Mouse (Mus musculus): Measurements from ENCODE around the gene Sms. TPM values are rescaled to one million over a fixed set of nuclear protein-coding genes. Genes with fewer than 3 reads are reported as not detected.

The Sms gene
- 10 to 100 TPM; 39.0 to 87.5 TPM for total RNA-seq (2021)
- long read RNA-seq, experiment 1, transcript Sms-201 (11 exons, 3,717 nt), result major isoform, 28 of 36 reads
- long read RNA-seq, experiment 1, partial matches to known transcripts, result 4 of 36 reads
- long read RNA-seq, experiment 1, other reads (novel, unspliced or antisense), result 4 of 36 reads
- long read RNA-seq, experiment 2, transcript Sms-201 (11 exons, 3,717 nt), result major isoform, 64 of 75 reads
- long read RNA-seq, experiment 2, partial matches to known transcripts, result 4 of 75 reads
- long read RNA-seq, experiment 2, other reads (novel, unspliced or antisense), result 7 of 75 reads

- TF ChIP-seq CTCF (IDR thresholded peaks at IDR 0.05), result no peak
- intact Hi-C loops (cut with DNase I), result no loop called here
- Histone ChIP-seq H3K27ac (peak within 1 kb of the TSS; percentile 73), H3K4me3 (peak within 1 kb of the TSS; percentile 83)
- DNase-seq, result peak; percentile 81
These were observed at the start of gene Sms for GRCm38 (mm10) chrX:157491944-157492726. Sms (minus strand) TSS chrX:157492287.

DNA sequence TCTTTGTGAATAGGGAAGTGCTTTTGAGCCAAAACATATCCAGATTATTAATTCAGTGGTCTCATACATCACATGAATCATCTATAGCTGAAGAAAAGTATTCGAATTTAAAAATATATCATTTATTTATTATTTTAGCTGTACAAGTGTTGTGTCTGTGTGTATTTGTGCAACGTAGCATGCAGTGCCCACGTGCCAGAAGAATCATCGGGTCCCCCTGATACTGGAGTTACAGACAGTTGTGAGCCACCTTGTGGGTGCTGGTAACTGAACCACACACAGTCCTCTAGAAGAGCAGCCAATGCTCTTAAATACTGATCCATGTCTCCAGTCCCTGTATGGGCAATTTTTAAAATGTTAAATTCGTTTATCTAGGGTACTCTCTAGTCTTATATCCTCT is 14.3 kb upstream of the Sms start:
- no peak for TF ChIP-seq CTCF (IDR thresholded peaks at IDR 0.05)
- no peak for DNase-seq
- intact Hi-C loops (cut with DNase I), result no loop called here
- no peak overlapping the region for H3K27ac ChIP-seq
- no peak overlapping the region for H3K4me3 ChIP-seq

GRCm38 (mm10) chrX:157504506-157504905 is 12.4 kb upstream of the Sms start:
- peak overlapping the region; percentile 62 for H3K27ac ChIP-seq
- intact Hi-C loops (cut with DNase I), result no loop called here
- no peak overlapping the region for H3K4me3 ChIP-seq
- TF ChIP-seq CTCF (IDR thresholded peaks at IDR 0.05), result no peak
- peak; percentile 44 for DNase-seq

GRCm38 (mm10) chrX:157501871-157502270 is 9.8 kb upstream of the Sms start:
- TF ChIP-seq CTCF (IDR thresholded peaks at IDR 0.05), result no peak
- Histone ChIP-seq H3K27ac (no peak overlapping the region), H3K4me3 (no peak overlapping the region)
- intact Hi-C loops (cut with DNase I), result no loop called here
- no peak for DNase-seq

DNA sequence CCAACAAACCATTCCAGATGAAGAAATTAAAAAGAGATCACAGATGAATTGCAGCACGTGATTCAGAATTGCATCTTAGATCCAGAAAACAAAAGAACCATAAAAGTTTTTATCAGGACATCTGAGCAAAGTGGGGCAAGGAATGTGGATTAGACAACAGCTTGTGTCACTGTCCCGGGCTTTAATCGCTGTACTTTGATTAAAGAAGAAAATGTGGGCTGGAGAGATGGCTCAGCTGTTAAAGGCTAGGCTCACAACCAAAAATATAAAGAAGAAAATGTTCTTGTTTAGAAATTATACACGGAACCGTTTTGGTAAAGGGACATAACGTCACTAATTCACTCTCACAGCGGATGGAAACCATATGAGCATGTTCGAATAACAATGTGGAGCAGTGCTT is 7.9 kb upstream of the Sms start:
- Histone ChIP-seq H3K4me3 (no peak overlapping the region), H3K27ac (no peak overlapping the region)
- no peak for TF ChIP-seq CTCF (IDR thresholded peaks at IDR 0.05)
- DNase-seq, result no peak
- intact Hi-C loops (cut with DNase I), result no loop called here

- Histone ChIP-seq H3K27ac (no peak overlapping the region), H3K4me3 (no peak overlapping the region)
- no peak for TF ChIP-seq CTCF (IDR thresholded peaks at IDR 0.05)
- intact Hi-C loops (cut with DNase I), result no loop called here
- DNase-seq, result no peak
These were observed 1.1 kb upstream of the Sms start for GRCm38 (mm10) chrX:157493159-157493558.

DNA sequence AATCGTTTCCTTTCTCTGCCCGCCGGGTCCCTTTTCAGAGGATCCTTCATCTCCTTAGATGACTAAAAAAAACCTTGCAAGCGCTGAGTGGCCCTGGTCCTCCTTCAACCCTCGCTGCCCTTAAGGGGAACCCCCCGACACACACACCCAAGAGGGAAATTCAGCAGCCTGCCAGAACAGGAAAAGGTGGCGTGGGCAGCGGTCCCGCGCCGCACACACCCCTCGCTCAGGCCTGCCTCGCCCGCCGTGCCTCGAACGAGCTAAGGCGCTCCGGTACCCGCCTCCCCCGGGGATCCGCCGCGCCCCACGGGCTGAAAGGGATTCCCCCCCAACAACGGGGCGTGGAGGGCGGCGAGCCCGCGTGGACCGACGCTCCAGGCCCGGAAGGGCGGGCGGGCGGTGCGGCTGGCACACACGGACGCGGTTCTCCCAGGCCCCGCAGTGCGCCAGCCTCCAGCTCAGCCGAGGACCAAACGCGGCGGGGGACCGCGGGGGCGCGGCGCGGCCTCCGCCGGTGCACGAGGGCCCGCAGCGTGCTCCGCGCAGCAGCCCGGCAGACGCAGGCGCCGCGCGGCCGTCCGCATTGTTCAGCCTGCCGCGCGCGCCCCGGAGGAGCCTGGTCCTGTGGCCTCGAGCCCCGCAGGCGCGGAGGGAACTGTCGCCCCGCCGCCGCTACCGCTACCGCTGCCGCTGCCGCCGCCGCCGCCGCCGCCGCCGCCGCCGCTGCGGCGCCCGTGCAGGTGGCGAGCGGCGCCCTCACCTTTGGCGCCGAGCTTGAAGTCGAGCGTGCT is 747 bp downstream of the Sms start:
- DNase-seq, result peak; percentile 67
- intact Hi-C loops (cut with DNase I), result no loop called here
- TF ChIP-seq CTCF (IDR thresholded peaks at IDR 0.05), result no peak
- Histone ChIP-seq H3K27ac (peak overlapping the region; percentile 73), H3K4me3 (peak overlapping the region; percentile 83)

- no peak for DNase-seq
- no peak for TF ChIP-seq CTCF (IDR thresholded peaks at IDR 0.05)
- Histone ChIP-seq H3K27ac (peak overlapping the region; percentile 73; the same call in 1 of the 2 replicates), H3K4me3 (peak overlapping the region; percentile 83)
- intact Hi-C loops (cut with DNase I), result no loop called here
These were observed 1.3 kb downstream of the Sms start for GRCm38 (mm10) chrX:157490769-157491144.

- intact Hi-C loops (cut with DNase I), result loop anchor here (5.0 to 10.0 kb wide), 3 partner anchors 107 to 1435 kb away; partner anchors contain the start of gene Mbtps2
- Histone ChIP-seq H3K4me3 (peak overlapping the region; percentile 83), H3K27ac (peak overlapping the region; percentile 24; the same call in 1 of the 2 replicates)
- DNase-seq, result no peak
- no peak for TF ChIP-seq CTCF (IDR thresholded peaks at IDR 0.05)
These were observed 2.0 kb downstream of the Sms start for GRCm38 (mm10) chrX:157489871-157490721.

GRCm38 (mm10) chrX:157488831-157489230 is 3.3 kb downstream of the Sms start:
- no peak for DNase-seq
- Histone ChIP-seq H3K27ac (no peak overlapping the region), H3K4me3 (no peak overlapping the region)
- no peak for TF ChIP-seq CTCF (IDR thresholded peaks at IDR 0.05)
- intact Hi-C loops (cut with DNase I), result loop anchor here (5.0 to 10.0 kb wide), 3 partner anchors 108 to 1436 kb away; partner anchors contain the start of gene Mbtps2

DNA sequence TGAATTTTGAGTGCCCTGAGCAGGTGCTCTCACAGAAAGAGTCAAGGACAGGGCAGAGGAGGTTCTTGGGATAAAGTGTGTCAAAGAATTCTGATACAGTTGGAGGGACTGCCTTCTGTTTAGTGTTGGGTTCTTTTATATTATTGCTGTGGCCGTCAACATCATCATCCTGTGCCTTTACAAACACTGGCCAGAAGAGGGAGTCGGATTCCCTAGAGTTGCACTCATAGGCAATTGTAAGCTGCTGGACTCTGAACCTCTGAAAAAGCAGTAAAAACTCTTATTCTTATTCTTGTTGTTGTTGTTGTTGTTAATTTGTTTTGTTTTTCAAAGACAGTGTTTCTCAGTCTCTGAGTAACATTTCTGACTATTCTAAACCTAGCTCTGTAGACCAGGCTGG is 5.3 kb downstream of the Sms start:
- peak; percentile 63 for TF ChIP-seq CTCF (IDR thresholded peaks at IDR 0.05)
- intact Hi-C loops (cut with DNase I), result loop anchor here (5.0 to 10.0 kb wide), 3 partner anchors 111 to 1438 kb away; partner anchors contain the start of gene Mbtps2
- Histone ChIP-seq H3K4me3 (no peak overlapping the region), H3K27ac (no peak overlapping the region)
- DNase-seq, result peak; percentile 23

- no peak for DNase-seq
- TF ChIP-seq CTCF (IDR thresholded peaks at IDR 0.05), result no peak
- H3K4me3 ChIP-seq, result no peak overlapping the region
- H3K27ac ChIP-seq, result no peak overlapping the region
- intact Hi-C loops (cut with DNase I), result loop anchor here (10.0 kb wide), 1 partner anchor 1442 kb away; no protein-coding TSS in a partner anchor
These were observed 9.2 kb downstream of the Sms start for GRCm38 (mm10) chrX:157482842-157483241.
